Mouse (Mus musculus) bone marrow macrophage, adult 2 months (primary cell): ENCODE data around the gene St3gal4. TPM values are rescaled to one million over a fixed set of nuclear protein-coding genes. Genes with fewer than 3 reads are reported as not detected.

ENCODE experiments used
- H3K27ac ChIP-seq: 2 replicates; pipeline ENCODE4 v1.5.1; 2012; ENCODE audit warnings: low read depth, low read length; ENCODE audit not compliant: insufficient read depth
- H3K4me1 ChIP-seq: 2 replicates; pipeline ENCODE4 v1.6.1; 2012; ENCODE audit warnings: low read length; ENCODE audit not compliant: control insufficient read depth, insufficient read depth
- H3K4me3 ChIP-seq: 2 replicates; pipeline ENCODE4 v1.5.1; 2012; ENCODE audit warnings: mild to moderate bottlenecking, low read length, moderate library complexity; ENCODE audit not compliant: insufficient read depth
- CTCF ChIP-seq: IDR thresholded peaks from 2 replicates; pipeline ENCODE4 v1.5.1; 2012; ENCODE audit warnings: low read depth, mild to moderate bottlenecking, low read length, moderate library complexity
- POLR2A ChIP-seq: IDR thresholded peaks from 2 replicates; pipeline ENCODE4 v1.6.1; 2012; ENCODE audit warnings: mild to moderate bottlenecking, low read depth, low read length, borderline replicate concordance
- polyA plus RNA-seq: library from polyadenylated mRNA; stranded (reverse); fragments of >200 nt; gene quantifications from 2 replicates; pipeline ENCODE4 v1.2.4, GENCODE M21; 2012; ENCODE audit not compliant: missing spikeins, insufficient read depth, insufficient read length

St3gal4 gene
- polyA plus RNA-seq, 1 experiment: 36.0 TPM

GRCm38 (mm10) chr9:35052671-35053070, 66.4 kb downstream of the St3gal4 start:
- no peak overlapping the region for H3K4me3 ChIP-seq
- H3K27ac ChIP-seq: no peak overlapping the region
- H3K4me1 ChIP-seq: peaks cover 41% of the 10 kb centered on the region
- TF ChIP-seq CTCF (no peak), POLR2A (no peak)

GRCm38 (mm10) chr9:35051666-35052065, 67.4 kb downstream of the St3gal4 start:
- Histone ChIP-seq H3K27ac (no peak overlapping the region), H3K4me3 (no peak overlapping the region), H3K4me1 (peaks cover 36% of the 10 kb centered on the region)
- no peak for TF ChIP-seq CTCF
- no peak for TF ChIP-seq POLR2A

- peaks cover 29% of the 10 kb centered on the region for H3K4me1 ChIP-seq
- TF ChIP-seq POLR2A (no peak), CTCF (no peak)
- H3K4me3 ChIP-seq: no peak overlapping the region
- peak overlapping the region; percentile 44; the same call in 1 of the 2 replicates for H3K27ac ChIP-seq
Measured at GRCm38 (mm10) chr9:35050701-35051454, 68.2 kb downstream of the St3gal4 start.

- Histone ChIP-seq H3K27ac (peak overlapping the region; percentile 50), H3K4me1 (peaks cover 22% of the 10 kb centered on the region), H3K4me3 (no peak overlapping the region)
- TF ChIP-seq POLR2A (no peak), CTCF (no peak)
Measured at GRCm38 (mm10) chr9:35049891-35050527, 69.1 kb downstream of the St3gal4 start.

DNA sequence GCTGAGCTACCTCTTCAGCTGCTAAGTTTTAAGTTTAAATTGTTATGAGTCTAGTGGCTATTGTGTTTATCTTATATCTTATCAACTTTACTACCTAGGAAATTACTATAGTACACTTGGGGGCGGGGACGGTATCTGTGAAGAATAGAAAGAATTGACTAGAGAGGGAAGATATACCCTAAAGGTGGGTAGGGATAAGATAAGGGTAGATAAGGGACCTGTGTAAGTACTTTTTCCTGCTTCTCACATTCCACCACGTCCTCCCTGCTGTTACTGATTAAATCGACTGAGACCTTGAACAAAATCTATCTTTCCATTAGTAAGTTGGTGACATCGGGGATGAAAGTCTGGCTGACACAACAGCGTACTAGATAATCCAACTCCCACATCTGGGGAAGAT, 70.6 kb downstream of the St3gal4 start:
- peaks cover 22% of the 10 kb centered on the region for H3K4me1 ChIP-seq
- no peak overlapping the region for H3K27ac ChIP-seq
- H3K4me3 ChIP-seq: no peak overlapping the region
- TF ChIP-seq CTCF (no peak), POLR2A (no peak)

- peaks cover 17% of the 10 kb centered on the region for H3K4me1 ChIP-seq
Measured at GRCm38 (mm10) chr9:35045756-35046155, 73.3 kb downstream of the St3gal4 start.

DNA sequence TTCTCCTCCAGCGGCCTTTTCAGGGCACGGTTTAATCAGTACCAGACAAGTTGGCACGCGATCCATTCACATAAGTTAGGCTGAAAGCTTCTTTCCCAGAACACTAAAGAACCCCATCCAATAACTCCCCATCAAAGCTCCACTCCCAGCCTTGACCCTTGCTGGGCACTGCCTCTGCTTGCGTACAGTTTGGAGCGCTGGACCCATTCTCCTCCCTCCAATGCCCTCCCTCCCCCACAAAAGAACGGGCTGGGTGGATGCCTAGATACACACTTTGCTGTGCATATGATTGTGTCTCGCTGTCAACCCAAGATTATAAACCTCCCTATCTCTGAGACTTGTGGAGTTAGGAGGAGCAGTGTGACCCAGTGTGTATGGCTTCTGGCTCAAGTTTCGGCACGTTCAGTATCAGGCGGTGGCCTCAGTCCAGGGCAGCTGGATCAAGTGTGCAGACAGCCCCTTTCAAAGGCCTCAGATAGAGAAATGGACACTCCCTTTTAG, 74.0 kb downstream of the St3gal4 start:
- peaks cover 10% of the 10 kb centered on the region for H3K4me1 ChIP-seq
- TF ChIP-seq POLR2A (no peak), CTCF (no peak)
- H3K27ac ChIP-seq: no peak overlapping the region
- H3K4me3 ChIP-seq: no peak overlapping the region

More at GRCm38 (mm10) chr9:35045756-35046155, 73.3 kb downstream of the St3gal4 start:
- Histone ChIP-seq H3K4me3 (no peak overlapping the region), H3K27ac (no peak overlapping the region)
- TF ChIP-seq CTCF (no peak), POLR2A (no peak)

- Histone ChIP-seq H3K4me1 (peaks cover 6% of the 10 kb centered on the region), H3K4me3 (no peak overlapping the region), H3K27ac (no peak overlapping the region)
- TF ChIP-seq POLR2A (no peak), CTCF (no peak)
Measured at GRCm38 (mm10) chr9:35044458-35044857, 74.6 kb downstream of the St3gal4 start.

- no peak overlapping the region for H3K4me3 ChIP-seq
- no peak for TF ChIP-seq POLR2A
- no peak for TF ChIP-seq CTCF
- peaks cover 7% of the 10 kb centered on the region; the same call in 1 of the 2 replicates for H3K4me1 ChIP-seq
- H3K27ac ChIP-seq: no peak overlapping the region
Measured at GRCm38 (mm10) chr9:35043619-35044018, 75.4 kb downstream of the St3gal4 start.

DNA sequence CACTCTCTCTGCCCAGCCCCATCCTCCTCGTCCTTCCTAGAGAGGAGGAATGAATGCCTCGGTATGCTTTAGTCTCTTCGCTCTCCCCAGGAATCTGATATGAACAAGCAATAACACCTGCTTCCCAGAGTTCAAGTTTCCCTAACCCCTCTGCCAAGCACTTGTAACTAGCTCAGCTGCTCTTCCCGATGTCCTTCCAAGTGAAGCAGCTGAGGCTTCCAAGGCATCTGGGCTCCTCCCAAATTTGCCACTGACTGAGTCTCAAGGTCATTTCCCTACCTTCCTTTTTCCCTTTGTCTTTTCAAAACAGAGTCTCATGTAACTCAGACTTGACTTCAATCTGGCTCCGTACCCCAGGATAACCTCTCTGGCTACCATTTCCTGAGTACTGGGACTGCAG, 77.6 kb downstream of the St3gal4 start:
- H3K4me1 ChIP-seq: peaks cover 8% of the 10 kb centered on the region; the same call in 1 of the 2 replicates

More for the DNA sequence above, 77.6 kb downstream of the St3gal4 start:
- no peak overlapping the region for H3K27ac ChIP-seq
- no peak overlapping the region for H3K4me3 ChIP-seq
- TF ChIP-seq CTCF (no peak), POLR2A (no peak)
